Mouse (Mus musculus) stomach, embryonic 14.5 days (tissue): Measurements from ENCODE around the gene Mum1. TPM values are rescaled to one million over a fixed set of nuclear protein-coding genes. Genes with fewer than 3 reads are reported as not detected.
A peak's percentile ranks its signal among the peaks of the same experiment; 100 is the strongest.
"Not testable (repeated sequence)": the region's sequence is repeated elsewhere in the genome, so short reads cannot be mapped to it uniquely, and the experiment has no call there.

Experiments used
- ATAC-seq: fragments of 200-750 bp; cut with Nextera tagmentation; 2 replicates; pipeline ENCODE4 v1.8.0; 2017; ENCODE audit warnings: low read depth, moderate TSS enrichment; ENCODE audit not compliant: insufficient number of reproducible peaks, insufficient read depth, low FRiP score
- H3K27ac ChIP-seq: fragments of 300-500 bp; sonication (generic); 2 replicates; pipeline ENCODE4 v1.5.1; 2014; ENCODE audit warnings: mild to moderate bottlenecking, low read length, moderate library complexity, mixed read lengths
- H3K27me3 ChIP-seq: fragments of 300-500 bp; sonication (generic); 2 replicates; pipeline ENCODE4 v1.6.1; 2014; ENCODE audit warnings: low read length, control low read depth, mixed read lengths; ENCODE audit not compliant: control insufficient read depth, insufficient read depth
- H3K36me3 ChIP-seq: fragments of 300-500 bp; sonication (generic); 2 replicates; pipeline ENCODE4 v1.6.1; 2014; ENCODE audit warnings: mild to moderate bottlenecking, control low read depth, low read length, moderate library complexity, mixed read lengths; ENCODE audit not compliant: control insufficient read depth, insufficient read depth
- H3K4me1 ChIP-seq: fragments of 300-500 bp; sonication (generic); 2 replicates; pipeline ENCODE4 v1.6.1; 2014; ENCODE audit warnings: low read length, control low read depth, mixed read lengths; ENCODE audit not compliant: control insufficient read depth, insufficient read depth
- H3K4me2 ChIP-seq: fragments of 300-500 bp; sonication (generic); replicated peaks from 2 replicates; pipeline ENCODE4 v1.6.1; 2014; ENCODE audit warnings: low read depth, low read length, control low read depth
- H3K4me3 ChIP-seq: fragments of 300-500 bp; sonication (generic); 2 replicates; pipeline ENCODE4 v1.5.1; 2014; ENCODE audit warnings: low read depth, low read length, control low read depth
- H3K9ac ChIP-seq: fragments of 300-500 bp; sonication (generic); replicated peaks from 2 replicates; pipeline ENCODE4 v1.6.1; 2014; ENCODE audit warnings: low read depth, mild to moderate bottlenecking, control low read depth, low read length, moderate library complexity, mixed read lengths
- H3K9me3 ChIP-seq: fragments of 300-500 bp; sonication (generic); 2 replicates; pipeline ENCODE4 v1.6.1; 2016; ENCODE audit warnings: low read depth, low read length, control low read depth; ENCODE audit not compliant: control insufficient read depth
- WGBS: fragments of 180-500 bp; shearing (Covaris S2); extraction: QIAGEN DNeasy Blood & Tissue Kit; methylation state at CpG from one replicate; pipeline ENCODE4 v1.1.7; 2014; 5-methylcytosine and 5-hydroxymethylcytosine counted together
- polyA plus RNA-seq: library from polyadenylated mRNA; unstranded; fragments of >200 nt; fragmentation: Nextera tagmentation; extraction: Ambion mirVana; gene quantifications from 2 replicates; pipeline ENCODE4 v1.2.1, GENCODE M21; 2014

Mum1 gene
- polyA plus RNA-seq, 1 experiment from 2014 or later, result 65.6 TPM

- H3K9ac ChIP-seq, result no peak overlapping the region
These were observed 11.0 kb upstream of the Mum1 start for GRCm38 (mm10) chr10:80215048-80215772.

GRCm38 (mm10) chr10:80220676-80221075, 5.6 kb upstream of the Mum1 start:
- Histone ChIP-seq H3K27me3 (no peaks in the 10 kb centered on the region), H3K9ac (no peak overlapping the region), H3K4me3 (no peak overlapping the region), H3K27ac (no peak overlapping the region), H3K4me1 (0 out of 2 replicates have a peak, but pooled peaks cover 3% of the 10 kb centered on the region), H3K36me3 (no peaks in the 10 kb centered on the region), H3K4me2 (no peak overlapping the region), H3K9me3 (no peaks in the 10 kb centered on the region)
- no peak for ATAC-seq
- WGBS, result 30% methylated on average over 8 of the region's 9 CpGs

More at GRCm38 (mm10) chr10:80215048-80215772, 11.0 kb upstream of the Mum1 start:
- 0 out of 2 replicates have a peak, but pooled peaks cover 7% of the 10 kb centered on the region for H3K4me1 ChIP-seq
- H3K9me3 ChIP-seq, result no peaks in the 10 kb centered on the region
- H3K4me3 ChIP-seq, result no peak overlapping the region
- no peaks in the 10 kb centered on the region for H3K36me3 ChIP-seq
- H3K27me3 ChIP-seq, result no peaks in the 10 kb centered on the region
- H3K4me2 ChIP-seq, result no peak overlapping the region
- no peak for ATAC-seq
- 25% methylated on average over 16 of the region's 16 CpGs for WGBS
- H3K27ac ChIP-seq, result no peak overlapping the region

- H3K4me1 ChIP-seq, result peaks cover 16% of the 10 kb centered on the region; the same call in 1 of the 2 replicates
- not testable (repeated sequence) for H3K9ac ChIP-seq, H3K36me3 ChIP-seq, ATAC-seq, H3K4me2 ChIP-seq, H3K4me3 ChIP-seq, H3K27ac ChIP-seq, H3K27me3 ChIP-seq, H3K9me3 ChIP-seq
- 86% methylated on average over 2 of the region's 2 CpGs for WGBS
These were observed 3.1 kb upstream of the Mum1 start for GRCm38 (mm10) chr10:80223137-80223536.

GRCm38 (mm10) chr10:80226071-80226415, 191 bp upstream of the Mum1 start:
- WGBS, result 0% methylated on average over 14 of the region's 14 CpGs
- peak overlapping the region; percentile 92 for H3K27ac ChIP-seq
- no peak for ATAC-seq
- peak overlapping the region; percentile 12 for H3K4me3 ChIP-seq
- 0 out of 2 replicates have a peak overlapping the region, but pooled peaks have one; percentile 28 for H3K9ac ChIP-seq
- peaks cover 23% of the 10 kb centered on the region; the same call in 1 of the 2 replicates for H3K4me1 ChIP-seq
- no peaks in the 10 kb centered on the region for H3K9me3 ChIP-seq
- H3K36me3 ChIP-seq, result peaks cover 23% of the 10 kb centered on the region
- peak overlapping the region; percentile 45 for H3K4me2 ChIP-seq
- no peaks in the 10 kb centered on the region for H3K27me3 ChIP-seq

- H3K36me3 ChIP-seq, result peaks cover 32% of the 10 kb centered on the region
- no peaks in the 10 kb centered on the region for H3K9me3 ChIP-seq
- no peak for ATAC-seq
- 2% methylated on average over 10 of the region's 10 CpGs for WGBS
- peak overlapping the region; percentile 78; the same call in 1 of the 2 replicates for H3K27ac ChIP-seq
- peak overlapping the region; percentile 89 for H3K4me2 ChIP-seq
- H3K4me1 ChIP-seq, result peaks cover 23% of the 10 kb centered on the region; the same call in 1 of the 2 replicates
- H3K4me3 ChIP-seq, result peak overlapping the region; percentile 54
- peak overlapping the region; percentile 66 for H3K9ac ChIP-seq
- no peaks in the 10 kb centered on the region for H3K27me3 ChIP-seq
These were observed 919 bp downstream of the Mum1 start for GRCm38 (mm10) chr10:80227166-80227539.

GRCm38 (mm10) chr10:80227877-80228775, 1.9 kb downstream of the Mum1 start:
- H3K4me3 ChIP-seq, result peak overlapping the region; percentile 54
- peaks cover 42% of the 10 kb centered on the region for H3K36me3 ChIP-seq
- no peaks in the 10 kb centered on the region for H3K9me3 ChIP-seq
- H3K27me3 ChIP-seq, result no peaks in the 10 kb centered on the region
- H3K4me2 ChIP-seq, result peak overlapping the region; percentile 89
- WGBS, result 49% methylated on average over 15 of the region's 15 CpGs
- ATAC-seq, result no peak
- H3K4me1 ChIP-seq, result peaks cover 26% of the 10 kb centered on the region; the same call in 1 of the 2 replicates
- H3K27ac ChIP-seq, result peak overlapping the region; percentile 78; the same call in 1 of the 2 replicates
- no peak overlapping the region; the same call in 1 of the 2 replicates for H3K9ac ChIP-seq

GRCm38 (mm10) chr10:80236145-80236825, 10.1 kb downstream of the Mum1 start:
- Histone ChIP-seq H3K4me1 (peaks cover 3% of the 10 kb centered on the region; the same call in 1 of the 2 replicates), H3K4me3 (no peak overlapping the region), H3K9me3 (no peaks in the 10 kb centered on the region), H3K27ac (no peak overlapping the region), H3K27me3 (no peaks in the 10 kb centered on the region), H3K4me2 (no peak overlapping the region), H3K36me3 (peaks cover 94% of the 10 kb centered on the region), H3K9ac (no peak overlapping the region)
- WGBS, result 96% methylated on average over 13 of the region's 13 CpGs
- 0 out of 2 replicates have a peak, but pooled peaks have one; percentile 7 for ATAC-seq

- H3K4me2 ChIP-seq, result no peak overlapping the region
- peaks cover 92% of the 10 kb centered on the region for H3K36me3 ChIP-seq
- H3K9ac ChIP-seq, result no peak overlapping the region
- WGBS, result 89% methylated on average over 4 of the region's 4 CpGs
- no peaks in the 10 kb centered on the region for H3K27me3 ChIP-seq
- no peak overlapping the region for H3K4me3 ChIP-seq
- peaks cover 3% of the 10 kb centered on the region; the same call in 1 of the 2 replicates for H3K4me1 ChIP-seq
- ATAC-seq, result no peak
- H3K27ac ChIP-seq, result no peak overlapping the region
- no peaks in the 10 kb centered on the region for H3K9me3 ChIP-seq
These were observed 10.8 kb downstream of the Mum1 start for GRCm38 (mm10) chr10:80237020-80237419.
